Mouse (Mus musculus) olfactory bulb, adult 2 months (tissue): Measurements from ENCODE around the gene Sox6.

Experiments
- CTCF ChIP-seq: fragments of 200-500 bp; IDR thresholded peaks from 2 replicates; pipeline ENCODE4 v1.5.1; 2012; ENCODE audit warnings: low read depth, mild to moderate bottlenecking, low read length, moderate library complexity; ENCODE audit not compliant: insufficient read depth
- POLR2A ChIP-seq: fragments of 200-500 bp; IDR thresholded peaks from 2 replicates; pipeline ENCODE4 v1.6.1; 2012; ENCODE audit warnings: mild to moderate bottlenecking, low read depth, low read length, moderate library complexity; ENCODE audit not compliant: insufficient read depth

GRCm38 (mm10) chr7:115471521-115471920 is 567.1 kb downstream of the Sox6 start:
- TF ChIP-seq POLR2A (no peak), CTCF (no peak)
